Mouse (Mus musculus): ENCODE measurements around the gene Gm37419. TPM values are rescaled to one million over a fixed set of nuclear protein-coding genes. Genes with fewer than 3 reads are reported as not detected.
A peak's percentile ranks its signal among the peaks of the same experiment; 100 is the strongest.

The Gm37419 gene
- polyA plus RNA-seq, 2 experiments = not detected

- H3K4me2 ChIP-seq (ENCODE audit: low read depth) = no peak overlapping the region
- H3K4me3 ChIP-seq (ENCODE audit: insufficient read depth in 1 of 2, low read depth in 2 of 2, low read length in 2 of 2) = no peak overlapping the region
- no peak overlapping the region for H3K27ac ChIP-seq
- H3K9me3 ChIP-seq (ENCODE audit: control insufficient read depth, low read length) = no peaks in the 10 kb centered on the region
- H3K4me1 ChIP-seq (replicated peaks; ENCODE audit: control insufficient read depth in 2 of 2, insufficient read depth in 2 of 2, low read length in 1 of 2) = no peaks in the 10 kb centered on the region
- TF ChIP-seq EP300 (IDR thresholded peaks at IDR 0.05; ENCODE audit: low read depth) (no peak), CTCF (IDR thresholded peaks at IDR 0.05; ENCODE audit: low read depth) (no peak)
- no peak overlapping the region for H3K9ac ChIP-seq (replicated peaks)
- peak; percentile 52; the same call in 1 of the 2 replicates for ATAC-seq (ENCODE audit: insufficient read depth)
- no peaks in the 10 kb centered on the region for H3K27me3 ChIP-seq (ENCODE audit: control insufficient read depth, insufficient read depth, low read length)
- no peak for DNase-seq (ENCODE audit: low read depth in 3 of 3, low spot score in 3 of 3)
- 55% methylated on average over 20 of the region's 20 CpGs for WGBS (ENCODE audit: insufficient replicate concordance)
- H3K36me3 ChIP-seq (replicated peaks; ENCODE audit: control insufficient read depth, insufficient read depth, low read depth) = no peaks in the 10 kb centered on the region
These were observed 16.0 kb upstream of the Gm37419 start for GRCm38 (mm10) chr16:23972126-23972740.

GRCm38 (mm10) chr16:23972901-23973300, 15.4 kb upstream of the Gm37419 start:
- Histone ChIP-seq H3K4me1 (replicated peaks; ENCODE audit: control insufficient read depth in 2 of 2, insufficient read depth in 2 of 2, low read length in 1 of 2) (no peaks in the 10 kb centered on the region), H3K9me3 (ENCODE audit: control insufficient read depth, low read length) (no peaks in the 10 kb centered on the region), H3K27ac (no peak overlapping the region), H3K36me3 (replicated peaks; ENCODE audit: control insufficient read depth, insufficient read depth, low read depth) (no peaks in the 10 kb centered on the region), H3K9ac (replicated peaks) (no peak overlapping the region), H3K4me2 (ENCODE audit: low read depth) (no peak overlapping the region), H3K4me3 (ENCODE audit: insufficient read depth in 1 of 2, low read depth in 2 of 2, low read length in 2 of 2) (no peak overlapping the region), H3K27me3 (ENCODE audit: control insufficient read depth, insufficient read depth, low read length) (no peaks in the 10 kb centered on the region)
- DNase-seq (ENCODE audit: low read depth in 3 of 3, low spot score in 3 of 3) (no peak), ATAC-seq (ENCODE audit: insufficient read depth) (no peak)
- WGBS (ENCODE audit: insufficient replicate concordance) = 67% methylated on average over 11 of the region's 11 CpGs
- no peak for TF ChIP-seq EP300 (IDR thresholded peaks at IDR 0.05; ENCODE audit: low read depth)
- no peak for TF ChIP-seq CTCF (IDR thresholded peaks at IDR 0.05; ENCODE audit: low read depth)

- no peak for DNase-seq (ENCODE audit: low read depth in 3 of 3, low spot score in 3 of 3)
- H3K27me3 ChIP-seq (ENCODE audit: control insufficient read depth, insufficient read depth, low read length) = no peaks in the 10 kb centered on the region
- H3K36me3 ChIP-seq (replicated peaks; ENCODE audit: control insufficient read depth, insufficient read depth, low read depth) = no peaks in the 10 kb centered on the region
- no peak overlapping the region for H3K4me3 ChIP-seq (ENCODE audit: insufficient read depth in 1 of 2, low read depth in 2 of 2, low read length in 2 of 2)
- no peaks in the 10 kb centered on the region for H3K9me3 ChIP-seq (ENCODE audit: control insufficient read depth, low read length)
- no peaks in the 10 kb centered on the region for H3K4me1 ChIP-seq (replicated peaks; ENCODE audit: control insufficient read depth in 2 of 2, insufficient read depth in 2 of 2, low read length in 1 of 2)
- TF ChIP-seq CTCF (IDR thresholded peaks at IDR 0.05; ENCODE audit: low read depth) (no peak), EP300 (IDR thresholded peaks at IDR 0.05; ENCODE audit: low read depth) (no peak)
- H3K9ac ChIP-seq (replicated peaks) = no peak overlapping the region
- no peak for ATAC-seq (ENCODE audit: insufficient read depth)
- H3K27ac ChIP-seq = no peak overlapping the region
- WGBS (ENCODE audit: insufficient replicate concordance) = 55% methylated on average over 9 of the region's 9 CpGs
- no peak overlapping the region for H3K4me2 ChIP-seq (ENCODE audit: low read depth)
These were observed 14.5 kb upstream of the Gm37419 start for GRCm38 (mm10) chr16:23973635-23974367.

DNA sequence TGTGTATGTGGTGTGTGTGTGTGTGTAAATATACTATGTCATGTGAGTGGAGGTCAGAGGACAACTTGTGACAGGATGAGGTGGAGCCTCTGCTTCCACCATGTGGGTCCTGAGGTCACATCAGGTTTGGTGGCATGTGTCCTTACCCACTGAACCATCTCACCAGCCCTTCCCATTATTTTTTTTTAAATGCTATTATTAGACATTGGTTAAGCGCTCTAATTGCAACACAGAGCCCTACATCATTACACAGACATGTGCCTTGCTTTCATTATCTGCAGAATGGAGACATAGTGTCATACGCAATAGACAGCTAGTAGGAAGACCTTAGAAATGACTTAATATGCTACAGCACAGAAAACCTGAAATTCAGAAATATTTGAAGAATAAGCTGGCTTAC, 12.1 kb upstream of the Gm37419 start:
- Histone ChIP-seq H3K4me3 (ENCODE audit: insufficient read depth in 1 of 2, low read depth in 2 of 2, low read length in 2 of 2) (no peak overlapping the region), H3K27ac (no peak overlapping the region), H3K4me1 (replicated peaks; ENCODE audit: control insufficient read depth in 2 of 2, insufficient read depth in 2 of 2, low read length in 1 of 2) (no peaks in the 10 kb centered on the region), H3K4me2 (ENCODE audit: low read depth) (no peak overlapping the region), H3K27me3 (ENCODE audit: control insufficient read depth, insufficient read depth, low read length) (peaks cover 11% of the 10 kb centered on the region), H3K36me3 (replicated peaks; ENCODE audit: control insufficient read depth, insufficient read depth, low read depth) (no peaks in the 10 kb centered on the region), H3K9ac (replicated peaks) (no peak overlapping the region), H3K9me3 (ENCODE audit: control insufficient read depth, low read length) (no peaks in the 10 kb centered on the region)
- DNase-seq (ENCODE audit: low read depth in 3 of 3, low spot score in 3 of 3) (no peak), ATAC-seq (ENCODE audit: insufficient read depth) (no peak)
- 58% methylated on average over 2 of the region's 2 CpGs for WGBS (ENCODE audit: insufficient replicate concordance)
- TF ChIP-seq CTCF (IDR thresholded peaks at IDR 0.05; ENCODE audit: low read depth) (no peak), EP300 (IDR thresholded peaks at IDR 0.05; ENCODE audit: low read depth) (no peak)

- H3K9ac ChIP-seq (replicated peaks) = no peak overlapping the region
- DNase-seq (ENCODE audit: low read depth in 3 of 3, low spot score in 3 of 3) (no peak), ATAC-seq (ENCODE audit: insufficient read depth) (no peak)
- H3K27ac ChIP-seq = no peak overlapping the region
- WGBS (ENCODE audit: insufficient replicate concordance) = 56% methylated on average over 3 of the region's 3 CpGs
- H3K36me3 ChIP-seq (replicated peaks; ENCODE audit: control insufficient read depth, insufficient read depth, low read depth) = no peaks in the 10 kb centered on the region
- TF ChIP-seq CTCF (IDR thresholded peaks at IDR 0.05; ENCODE audit: low read depth) (no peak), EP300 (IDR thresholded peaks at IDR 0.05; ENCODE audit: low read depth) (no peak)
- H3K4me1 ChIP-seq (replicated peaks; ENCODE audit: control insufficient read depth in 2 of 2, insufficient read depth in 2 of 2, low read length in 1 of 2) = peaks cover 0 to 3% of the 10 kb centered on the region in 2 experiments; a peak in 1 of 4 replicates
- no peaks in the 10 kb centered on the region for H3K9me3 ChIP-seq (ENCODE audit: control insufficient read depth, low read length)
- peaks cover 23% of the 10 kb centered on the region for H3K27me3 ChIP-seq (ENCODE audit: control insufficient read depth, insufficient read depth, low read length)
- no peak overlapping the region for H3K4me2 ChIP-seq (ENCODE audit: low read depth)
- no peak overlapping the region for H3K4me3 ChIP-seq (ENCODE audit: insufficient read depth in 1 of 2, low read depth in 2 of 2, low read length in 2 of 2)
These were observed 10.6 kb upstream of the Gm37419 start for GRCm38 (mm10) chr16:23977732-23978131.

All from liver, embryonic 14.5 days (tissue).